Mouse (Mus musculus): ENCODE measurements around the gene Polk. TPM values are rescaled to one million over a fixed set of nuclear protein-coding genes. Genes with fewer than 3 reads are reported as not detected.

The Polk gene
- polyA plus RNA-seq, 1 experiment from 2014 or later = 9.5 TPM

DNA sequence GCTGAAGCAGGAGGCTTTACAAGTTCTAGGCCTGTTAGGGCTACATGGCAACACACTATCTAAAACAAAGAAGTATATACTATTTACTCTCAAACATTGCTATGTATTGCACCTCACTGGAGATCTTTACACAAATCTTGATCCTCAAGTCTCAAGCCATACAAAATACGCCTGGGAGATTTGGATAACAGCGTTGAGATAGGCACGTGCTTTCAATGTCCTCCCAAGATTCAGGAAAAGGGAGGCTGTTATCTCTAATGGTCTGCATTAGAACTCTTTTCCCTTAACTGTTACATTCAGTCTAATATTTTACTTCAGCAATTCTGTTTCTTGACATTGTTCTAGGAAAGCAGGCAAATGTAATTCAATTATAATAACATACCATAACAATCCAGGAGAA, 15.4 kb downstream of the Polk start:
- H3K4me3 ChIP-seq = no peak overlapping the region
- no peak overlapping the region for H3K4me2 ChIP-seq
- no peak for ATAC-seq (ENCODE audit: insufficient number of reproducible peaks, low FRiP score, low TSS enrichment, low read depth)
- 94% methylated on average over 3 of the region's 3 CpGs for WGBS
- no peak overlapping the region for H3K27ac ChIP-seq
- H3K36me3 ChIP-seq = no peaks in the 10 kb centered on the region
- no peaks in the 10 kb centered on the region for H3K9me3 ChIP-seq
- no peaks in the 10 kb centered on the region for H3K4me1 ChIP-seq
- no peak overlapping the region for H3K9ac ChIP-seq
- H3K27me3 ChIP-seq = no peaks in the 10 kb centered on the region

DNA sequence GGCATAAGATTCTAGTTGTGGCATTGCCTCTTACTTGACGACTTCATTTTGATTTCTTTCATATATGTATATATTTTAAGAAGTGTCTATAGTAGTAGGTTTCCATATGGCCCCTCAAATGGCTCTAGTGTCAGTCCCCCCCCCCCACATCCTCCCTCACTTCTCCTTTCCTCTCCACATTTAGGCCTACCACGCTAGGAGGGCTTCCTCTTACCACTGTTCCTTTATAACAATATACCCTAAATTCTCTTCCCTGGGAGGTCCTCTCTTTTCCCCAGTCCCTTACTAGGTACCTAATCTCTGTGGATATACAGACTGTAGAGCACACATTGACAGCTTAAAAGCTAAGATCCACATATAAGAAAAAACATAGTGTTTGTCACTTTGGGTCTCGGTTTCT, 21.1 kb downstream of the Polk start:
- ATAC-seq (ENCODE audit: insufficient number of reproducible peaks, low FRiP score, low TSS enrichment, low read depth) = no peak
- H3K4me2 ChIP-seq = no peak overlapping the region

DNA sequence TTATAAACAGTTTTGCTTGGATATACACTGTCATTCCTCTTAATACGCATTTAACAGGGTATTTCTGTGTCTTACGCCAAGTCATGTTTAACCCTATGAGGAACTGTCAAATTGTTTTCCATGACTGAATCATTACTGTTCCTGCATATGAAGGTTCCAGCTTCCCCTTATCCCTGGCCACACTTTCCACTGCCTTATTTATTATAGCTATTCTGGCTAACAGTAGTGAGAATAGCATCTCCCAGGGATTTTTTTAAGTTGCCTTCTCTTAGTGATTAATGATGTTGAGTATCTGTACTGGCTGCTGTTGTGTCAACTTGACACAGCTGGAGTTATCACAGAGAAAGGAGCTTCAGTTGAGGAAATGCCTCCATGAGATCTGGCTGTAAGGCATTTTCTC, 25.0 kb downstream of the Polk start:
- H3K9me3 ChIP-seq = no peaks in the 10 kb centered on the region
- H3K36me3 ChIP-seq = peaks cover 10% of the 10 kb centered on the region; the same call in 1 of the 2 replicates
- no peak overlapping the region for H3K4me3 ChIP-seq
- no peak overlapping the region for H3K4me2 ChIP-seq
- no peak for ATAC-seq (ENCODE audit: insufficient number of reproducible peaks, low FRiP score, low TSS enrichment, low read depth)
- no peaks in the 10 kb centered on the region for H3K27me3 ChIP-seq
- WGBS = 78% methylated on average over 2 of the region's 2 CpGs
- no peak overlapping the region for H3K27ac ChIP-seq
- H3K9ac ChIP-seq = no peak overlapping the region
- no peaks in the 10 kb centered on the region for H3K4me1 ChIP-seq

More for the DNA sequence above, 21.1 kb downstream of the Polk start:
- Histone ChIP-seq H3K9ac (no peak overlapping the region), H3K36me3 (peaks cover 6% of the 10 kb centered on the region; the same call in 1 of the 2 replicates), H3K27ac (no peak overlapping the region), H3K4me3 (no peak overlapping the region), H3K27me3 (no peaks in the 10 kb centered on the region), H3K4me1 (no peaks in the 10 kb centered on the region), H3K9me3 (no peaks in the 10 kb centered on the region)
- 92% methylated on average over 3 of the region's 3 CpGs for WGBS

DNA sequence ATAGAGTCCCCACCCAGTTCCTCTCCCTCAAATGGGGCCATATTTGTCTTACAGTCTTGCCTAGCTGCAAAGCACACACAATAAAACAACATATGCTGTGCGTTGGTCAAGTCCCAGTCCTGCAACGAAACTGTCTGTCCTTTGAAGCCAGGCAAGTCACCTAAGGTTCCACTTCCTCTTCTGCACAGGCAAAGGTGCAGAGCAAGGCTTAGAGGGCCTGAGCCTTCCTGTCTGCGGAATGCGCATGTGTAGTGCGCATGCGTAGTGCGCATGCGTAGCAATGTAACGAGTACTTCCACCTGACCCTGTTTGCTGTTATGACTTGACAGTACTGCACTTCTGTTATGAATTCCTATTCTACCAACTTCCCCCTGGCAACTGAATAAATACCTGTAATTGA, 26.1 kb downstream of the Polk start:
- Histone ChIP-seq H3K27ac (no peak overlapping the region), H3K36me3 (peaks cover 10% of the 10 kb centered on the region; the same call in 1 of the 2 replicates), H3K4me2 (no peak overlapping the region), H3K4me1 (no peaks in the 10 kb centered on the region), H3K4me3 (no peak overlapping the region), H3K27me3 (no peaks in the 10 kb centered on the region), H3K9ac (no peak overlapping the region), H3K9me3 (no peaks in the 10 kb centered on the region)
- WGBS = 79% methylated on average over 9 of the region's 9 CpGs
- no peak for ATAC-seq (ENCODE audit: insufficient number of reproducible peaks, low FRiP score, low TSS enrichment, low read depth)

DNA sequence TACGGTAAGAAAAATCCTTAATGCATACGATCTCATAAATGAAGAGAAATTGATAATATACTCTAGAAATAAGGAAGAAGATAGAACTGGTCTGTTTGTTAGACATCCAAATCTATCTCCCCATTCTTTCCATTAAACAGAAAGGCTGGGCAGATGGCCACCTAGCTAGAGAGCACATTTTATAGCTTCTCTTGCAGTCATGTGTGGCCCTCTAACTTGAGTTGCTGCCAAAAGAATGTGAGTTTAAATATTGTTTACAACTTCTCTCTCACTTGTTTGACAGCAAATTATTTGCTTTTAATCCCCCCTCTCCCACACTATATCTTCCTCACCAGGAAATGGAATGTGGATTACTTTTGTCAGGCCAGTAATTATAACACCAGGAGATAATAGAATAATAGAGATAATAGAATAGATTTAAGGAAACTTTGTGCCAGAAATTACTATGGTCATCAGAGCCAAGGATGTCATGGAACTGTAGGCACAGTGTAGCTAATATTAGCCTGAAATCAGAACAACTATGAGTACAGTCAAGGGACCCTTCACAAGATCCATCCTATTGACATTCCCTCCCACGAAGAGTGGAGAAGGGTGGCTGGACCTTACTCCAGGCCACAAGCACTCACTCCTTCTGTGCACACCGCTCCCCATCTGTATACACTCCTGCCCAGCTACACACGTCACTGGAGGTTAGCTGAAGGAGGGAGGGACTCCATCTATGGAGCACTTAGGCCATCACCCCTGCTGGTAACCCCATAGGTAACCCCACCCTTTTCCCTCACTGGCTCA, 28.0 kb downstream of the Polk start:
- H3K27ac ChIP-seq = no peak overlapping the region
- peaks cover 10% of the 10 kb centered on the region; the same call in 1 of the 2 replicates for H3K36me3 ChIP-seq
- H3K4me2 ChIP-seq = no peak overlapping the region
- WGBS = 74% methylated on average over 5 of the region's 5 CpGs
- no peak overlapping the region for H3K9ac ChIP-seq
- no peaks in the 10 kb centered on the region for H3K4me1 ChIP-seq
- no peak overlapping the region for H3K4me3 ChIP-seq
- no peaks in the 10 kb centered on the region for H3K9me3 ChIP-seq
- no peaks in the 10 kb centered on the region for H3K27me3 ChIP-seq
- ATAC-seq (ENCODE audit: insufficient number of reproducible peaks, low FRiP score, low TSS enrichment, low read depth) = no peak

DNA sequence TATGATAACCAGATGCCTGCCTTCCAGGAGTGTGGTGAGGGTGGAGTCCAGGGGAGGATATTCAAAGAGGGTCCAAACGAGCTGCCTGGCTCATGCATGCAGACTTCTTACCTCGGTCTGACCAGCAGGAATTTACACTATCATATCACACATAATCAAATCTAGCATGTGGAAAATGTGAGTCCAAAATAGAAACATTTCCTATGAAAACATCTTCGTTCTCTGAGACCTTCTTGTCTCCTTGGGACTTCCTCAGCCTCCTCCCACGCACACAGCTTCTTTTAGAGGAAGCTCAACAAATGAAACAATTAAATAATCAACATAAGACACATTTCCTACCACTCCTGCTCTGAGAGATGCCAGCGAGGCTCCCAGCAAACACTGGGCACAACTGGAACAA, 30.5 kb downstream of the Polk start:
- no peak overlapping the region for H3K9ac ChIP-seq
- H3K9me3 ChIP-seq = no peaks in the 10 kb centered on the region
- ATAC-seq (ENCODE audit: insufficient number of reproducible peaks, low FRiP score, low TSS enrichment, low read depth) = peak; percentile 19; the same call in 1 of the 2 replicates
- no peaks in the 10 kb centered on the region for H3K27me3 ChIP-seq
- H3K4me2 ChIP-seq = no peak overlapping the region
- WGBS = 34% methylated on average over 5 of the region's 5 CpGs
- H3K36me3 ChIP-seq = peaks cover 10% of the 10 kb centered on the region; the same call in 1 of the 2 replicates
- no peak overlapping the region for H3K27ac ChIP-seq
- H3K4me3 ChIP-seq = no peak overlapping the region
- no peaks in the 10 kb centered on the region for H3K4me1 ChIP-seq

DNA sequence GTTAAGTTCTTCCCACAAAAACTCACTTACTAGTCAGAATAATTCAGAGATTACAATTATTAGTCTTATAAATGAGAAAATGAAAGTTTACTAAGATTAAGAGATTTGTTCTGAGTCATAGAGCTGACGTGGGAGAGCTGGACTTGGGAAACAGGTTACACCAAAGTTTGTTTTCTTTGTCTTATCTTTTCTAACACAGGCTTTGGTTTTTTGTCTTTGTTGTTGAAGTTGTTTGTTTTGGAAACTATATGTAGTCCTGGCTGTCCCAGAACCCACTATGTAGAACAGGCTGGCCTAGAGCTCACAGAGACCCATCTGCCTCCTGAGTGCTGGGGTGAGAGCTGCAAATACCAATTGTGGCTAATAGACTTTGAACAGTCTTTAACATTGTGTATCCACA, 31.1 kb downstream of the Polk start:
- no peak overlapping the region for H3K9ac ChIP-seq
- no peaks in the 10 kb centered on the region for H3K9me3 ChIP-seq
- H3K27me3 ChIP-seq = no peaks in the 10 kb centered on the region
- 66% methylated on average over 1 of the region's 1 CpGs for WGBS
- peaks cover 4% of the 10 kb centered on the region; the same call in 1 of the 2 replicates for H3K36me3 ChIP-seq
- ATAC-seq (ENCODE audit: insufficient number of reproducible peaks, low FRiP score, low TSS enrichment, low read depth) = no peak
- H3K4me1 ChIP-seq = no peaks in the 10 kb centered on the region
- no peak overlapping the region for H3K4me2 ChIP-seq
- H3K27ac ChIP-seq = no peak overlapping the region
- H3K4me3 ChIP-seq = no peak overlapping the region

DNA sequence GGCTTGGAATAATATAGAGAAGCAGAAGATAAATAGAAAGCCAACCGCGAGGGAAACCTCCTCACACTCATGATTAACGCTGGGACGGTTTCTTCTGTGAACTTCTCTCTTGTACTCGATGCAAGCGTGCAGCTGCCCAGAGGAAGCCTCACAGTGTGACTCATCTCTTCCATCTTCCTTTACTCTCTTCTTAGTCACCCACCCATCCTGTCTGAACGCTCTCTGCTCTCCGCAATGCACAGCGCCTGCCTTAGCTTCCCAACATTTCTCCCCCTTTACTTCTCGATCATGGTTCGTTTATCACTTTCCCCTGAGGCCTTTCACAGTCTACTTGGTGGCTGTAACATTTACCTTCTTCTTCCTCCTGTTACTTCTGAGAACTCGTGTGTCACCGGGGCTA, 31.7 kb downstream of the Polk start:
- Histone ChIP-seq H3K4me1 (no peaks in the 10 kb centered on the region), H3K36me3 (peaks cover 2% of the 10 kb centered on the region; the same call in 1 of the 2 replicates), H3K27ac (no peak overlapping the region), H3K9ac (no peak overlapping the region), H3K27me3 (no peaks in the 10 kb centered on the region), H3K4me2 (no peak overlapping the region), H3K4me3 (no peak overlapping the region), H3K9me3 (no peaks in the 10 kb centered on the region)
- no peak for ATAC-seq (ENCODE audit: insufficient number of reproducible peaks, low FRiP score, low TSS enrichment, low read depth)
- 65% methylated on average over 13 of the region's 13 CpGs for WGBS

DNA sequence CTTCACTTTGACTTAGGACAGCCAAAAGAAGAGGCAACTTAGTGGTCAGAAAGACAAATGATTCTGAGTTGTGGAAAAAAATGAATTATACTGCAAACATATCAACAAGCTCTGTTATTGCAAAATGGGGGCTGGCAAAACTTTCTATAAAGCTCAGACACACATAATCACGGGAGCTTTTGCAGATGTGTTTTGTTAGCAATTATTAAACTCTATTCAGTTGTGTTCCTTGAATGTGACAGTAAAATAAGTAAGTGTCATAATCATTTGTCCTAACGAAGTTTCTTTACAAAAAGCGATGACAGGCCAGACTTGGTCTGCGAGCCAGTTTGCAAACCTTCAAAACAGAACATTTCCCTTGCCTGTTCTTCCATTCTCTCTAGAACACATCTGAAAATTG, 34.8 kb downstream of the Polk start:
- no peak overlapping the region for H3K9ac ChIP-seq
- no peak overlapping the region for H3K27ac ChIP-seq
- peaks cover 3% of the 10 kb centered on the region; the same call in 1 of the 2 replicates for H3K36me3 ChIP-seq
- ATAC-seq (ENCODE audit: insufficient number of reproducible peaks, low FRiP score, low TSS enrichment, low read depth) = no peak
- H3K4me1 ChIP-seq = no peaks in the 10 kb centered on the region
- H3K4me2 ChIP-seq = no peak overlapping the region
- H3K27me3 ChIP-seq = no peaks in the 10 kb centered on the region
- no peaks in the 10 kb centered on the region for H3K9me3 ChIP-seq
- 81% methylated on average over 4 of the region's 4 CpGs for WGBS
- H3K4me3 ChIP-seq = no peak overlapping the region

DNA sequence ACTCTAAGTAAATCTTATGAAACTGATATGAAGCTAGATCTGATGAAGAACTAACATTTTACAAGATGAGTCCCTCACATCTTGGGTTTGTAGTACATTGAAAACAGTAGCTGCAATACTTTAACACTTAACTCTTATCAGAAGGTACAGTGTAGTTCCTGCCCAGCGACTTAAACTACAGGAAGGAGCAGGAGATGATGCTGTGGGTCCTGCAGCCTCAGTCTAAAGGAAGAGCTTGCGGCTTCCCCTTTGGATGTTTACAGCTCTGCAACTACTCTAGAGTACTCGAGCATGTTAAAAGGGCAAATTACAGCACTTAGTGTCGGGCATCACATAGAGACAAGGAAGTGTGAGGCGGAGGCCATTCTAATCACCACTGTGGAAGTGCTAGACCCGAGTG, 36.1 kb downstream of the Polk start:
- 72% methylated on average over 6 of the region's 6 CpGs for WGBS

DNA sequence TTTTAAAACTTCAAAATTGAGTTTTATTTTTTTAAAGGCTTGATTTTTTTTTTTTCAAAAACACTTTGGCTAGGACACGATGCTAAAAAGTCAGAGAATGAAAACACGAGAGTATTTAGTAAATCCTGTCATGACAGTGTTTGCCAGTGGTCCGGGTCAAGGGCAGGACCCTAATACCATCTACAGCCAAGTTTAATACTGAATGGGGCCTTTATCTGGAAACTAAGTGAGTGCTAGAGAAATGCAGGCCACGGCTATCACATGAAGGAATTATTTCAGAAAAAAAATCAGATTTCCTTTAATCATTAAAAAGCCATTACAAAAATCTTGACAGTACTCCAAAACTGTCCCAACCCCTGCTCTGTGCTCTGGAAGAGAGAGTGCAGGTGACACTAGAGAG, 36.7 kb downstream of the Polk start:
- Histone ChIP-seq H3K27ac (no peak overlapping the region), H3K9ac (no peak overlapping the region), H3K9me3 (no peaks in the 10 kb centered on the region), H3K4me3 (no peak overlapping the region), H3K4me1 (no peaks in the 10 kb centered on the region), H3K4me2 (no peak overlapping the region), H3K36me3 (peaks cover 6% of the 10 kb centered on the region), H3K27me3 (no peaks in the 10 kb centered on the region)
- no peak for ATAC-seq (ENCODE audit: insufficient number of reproducible peaks, low FRiP score, low TSS enrichment, low read depth)
- 81% methylated on average over 4 of the region's 4 CpGs for WGBS

More for the DNA sequence above, 36.1 kb downstream of the Polk start:
- H3K36me3 ChIP-seq = peaks cover 3% of the 10 kb centered on the region; the same call in 1 of the 2 replicates
- no peaks in the 10 kb centered on the region for H3K9me3 ChIP-seq
- H3K9ac ChIP-seq = no peak overlapping the region
- H3K27ac ChIP-seq = no peak overlapping the region
- ATAC-seq (ENCODE audit: insufficient number of reproducible peaks, low FRiP score, low TSS enrichment, low read depth) = no peak
- H3K4me1 ChIP-seq = no peaks in the 10 kb centered on the region
- H3K27me3 ChIP-seq = no peaks in the 10 kb centered on the region
- H3K4me2 ChIP-seq = no peak overlapping the region
- no peak overlapping the region for H3K4me3 ChIP-seq

DNA sequence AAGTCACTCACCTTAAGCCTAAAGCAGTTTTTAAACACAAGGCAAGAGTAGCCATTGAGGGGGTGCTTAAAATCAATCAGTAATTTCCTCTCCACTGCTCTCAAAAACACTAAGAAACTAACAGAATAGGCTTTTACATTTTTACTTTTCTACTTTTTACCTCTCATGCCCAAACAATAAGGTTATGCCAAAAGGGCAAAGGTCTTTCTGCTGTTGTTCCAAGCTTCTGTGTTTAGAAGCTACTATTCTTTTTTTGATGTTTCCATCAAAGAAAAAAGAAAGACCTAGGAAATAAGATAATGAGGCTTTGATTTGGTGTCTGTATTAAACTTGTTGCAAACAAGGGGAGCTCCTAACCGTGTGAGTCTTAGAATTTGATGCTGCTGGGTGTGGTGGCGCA, 42.5 kb downstream of the Polk start:
- Histone ChIP-seq H3K27me3 (no peaks in the 10 kb centered on the region), H3K4me2 (no peak overlapping the region), H3K9me3 (no peaks in the 10 kb centered on the region), H3K27ac (no peak overlapping the region), H3K4me1 (no peaks in the 10 kb centered on the region), H3K4me3 (no peak overlapping the region), H3K36me3 (peaks cover 14% of the 10 kb centered on the region), H3K9ac (no peak overlapping the region)
- WGBS = 80% methylated on average over 2 of the region's 2 CpGs
- ATAC-seq (ENCODE audit: insufficient number of reproducible peaks, low FRiP score, low TSS enrichment, low read depth) = no peak

Data from limb, embryonic 15.5 days (tissue).